Mouse (Mus musculus) bone marrow, adult 2 months (tissue): ENCODE results near the gene Pdcd11.

ENCODE experiments used
- CTCF ChIP-seq: fragments of 200-500 bp; IDR thresholded peaks from 2 replicates; pipeline ENCODE4 v1.5.1; 2011; ENCODE audit warnings: low read length, control low read depth; ENCODE audit not compliant: control insufficient read depth, insufficient read depth
- POLR2A ChIP-seq: fragments of 200-500 bp; IDR thresholded peaks from 2 replicates; pipeline ENCODE4 v1.6.1; 2011; ENCODE audit warnings: low read depth, mild to moderate bottlenecking, control low read depth, low read length, borderline replicate concordance; ENCODE audit not compliant: control insufficient read depth

DNA sequence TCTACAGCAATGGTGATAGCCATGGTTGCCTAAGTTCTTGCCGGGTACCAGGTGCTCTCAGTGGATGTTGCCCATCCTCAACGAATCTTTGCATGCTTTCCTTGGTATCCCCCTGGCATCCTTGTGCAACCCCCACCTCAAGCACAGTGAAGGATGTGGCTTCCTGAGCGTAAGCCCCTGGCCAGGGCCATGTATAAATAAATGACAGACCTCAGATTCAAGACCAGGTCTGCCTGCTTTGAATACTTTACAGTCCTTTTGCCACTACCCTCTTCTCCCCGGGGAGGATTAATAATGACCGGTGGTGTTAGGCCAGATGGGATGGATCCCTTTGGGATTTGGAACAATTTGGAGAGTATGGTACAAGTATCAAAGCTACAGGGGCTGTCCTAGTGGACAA lies 45.6 kb downstream of the Pdcd11 start:
- TF ChIP-seq POLR2A (no peak), CTCF (no peak)
